Mouse (Mus musculus) MEL (cell line): Measurements from ENCODE around the gene Napa. TPM values are rescaled to one million over a fixed set of nuclear protein-coding genes. Genes with fewer than 3 reads are reported as not detected.

Experiments
- DNase-seq: peaks from one replicate; pipeline ENCODE4 v3.0.0; 2011; ENCODE audit warnings: low read depth, low spot score
- H3K27ac ChIP-seq: 2 replicates; pipeline ENCODE4 v1.5.1; 2012; ENCODE audit warnings: low read depth, mild to moderate bottlenecking, control low read depth, low read length, moderate library complexity; ENCODE audit not compliant: control insufficient read depth
- H3K27me3 ChIP-seq, 2 experiments: fragments of 150-350 bp in 1 of 2; sonication (generic) in 1 of 2; 2 replicates each; pipeline ENCODE4 v1.6.1; 2012; ENCODE audit warnings: low read length in 2 of 2, mild to moderate bottlenecking in 2 of 2, improper control_type of control experiment in 1 of 2, moderate library complexity in 1 of 2; ENCODE audit not compliant: insufficient read depth in 2 of 2, control insufficient read depth in 1 of 2
- H3K36me3 ChIP-seq, 2 experiments: 2 replicates each; pipeline ENCODE4 v1.6.1; 2012 to 2014; ENCODE audit warnings: low read length in 2 of 2, improper control_type of control experiment in 1 of 2, inconsistent platforms in 1 of 2, mild to moderate bottlenecking in 1 of 2; ENCODE audit not compliant: insufficient read depth in 2 of 2, control insufficient read depth in 1 of 2
- H3K4me1 ChIP-seq, 2 experiments: fragments of 150-350 bp in 1 of 2; sonication (generic) in 1 of 2; 2 replicates each; pipeline ENCODE4 v1.6.1; 2012; ENCODE audit warnings: low read length in 2 of 2, improper control_type of control experiment in 1 of 2, mild to moderate bottlenecking in 1 of 2; ENCODE audit not compliant: insufficient read depth in 2 of 2, control insufficient read depth in 1 of 2
- H3K4me3 ChIP-seq, 2 experiments: fragments of 150-350 bp in 1 of 2; sonication (generic) in 1 of 2; 2 replicates each; pipeline ENCODE4 v1.5.1; 2012; ENCODE audit warnings: low read depth in 2 of 2, low read length in 2 of 2, mild to moderate bottlenecking in 2 of 2, moderate library complexity in 2 of 2, control low read depth in 1 of 2, improper control_type of control experiment in 1 of 2; ENCODE audit not compliant: control insufficient read depth in 1 of 2, insufficient read depth in 1 of 2
- H3K79me2 ChIP-seq: 2 replicates; pipeline ENCODE4 v1.6.1; 2012; ENCODE audit warnings: mild to moderate bottlenecking, low read length, moderate library complexity; ENCODE audit not compliant: control insufficient read depth, poor library complexity, insufficient read depth
- H3K9ac ChIP-seq: 2 replicates; pipeline ENCODE4 v1.6.1; 2012; ENCODE audit warnings: low read depth, mild to moderate bottlenecking, control low read depth, low read length, moderate library complexity; ENCODE audit not compliant: control insufficient read depth, poor library complexity, severe bottlenecking
- H3K9me3 ChIP-seq: fragments of 150-350 bp; sonication (generic); replicated peaks from 2 replicates; pipeline ENCODE4 v1.6.1; 2012; ENCODE audit warnings: mild to moderate bottlenecking, low read length, improper control_type of control experiment, moderate library complexity; ENCODE audit not compliant: insufficient read depth
- BHLHE40 ChIP-seq: IDR thresholded peaks from 2 replicates; pipeline ENCODE4 v1.6.1; 2012; ENCODE audit warnings: low read depth, mild to moderate bottlenecking, inconsistent platforms, low read length, improper control_type of control experiment, borderline replicate concordance
- CHD1 ChIP-seq: IDR thresholded peaks from 2 replicates; pipeline ENCODE4 v1.6.1; 2012; ENCODE audit warnings: low read depth, mild to moderate bottlenecking, inconsistent platforms, low read length, improper control_type of control experiment
- CHD2 ChIP-seq: IDR thresholded peaks from 2 replicates; pipeline ENCODE4 v1.6.1; 2011; ENCODE audit warnings: low read length, improper control_type of control experiment
- CTCF ChIP-seq, 3 experiments: IDR thresholded peaks in 2 of 3; conservative IDR thresholded peaks in 1 of 3; 2 replicates each; pipeline ENCODE4 v1.5.1; 2011 to 2012; ENCODE audit warnings: low read length in 3 of 3, low read depth in 2 of 3, mild to moderate bottlenecking in 2 of 3, improper control_type of control experiment in 1 of 3, inconsistent platforms in 1 of 3, mixed read lengths in 1 of 3, moderate library complexity in 1 of 3; ENCODE audit not compliant: control insufficient read depth in 1 of 3, insufficient read depth in 1 of 3, poor library complexity in 1 of 3, severe bottlenecking in 1 of 3
- E2F4 ChIP-seq: IDR thresholded peaks from 2 replicates; pipeline ENCODE4 v1.6.1; 2011; ENCODE audit warnings: low read depth, low read length, improper control_type of control experiment, borderline replicate concordance
- ELF1 ChIP-seq: IDR thresholded peaks from 2 replicates; pipeline ENCODE4 v1.6.1; 2014; ENCODE audit warnings: low read depth, mild to moderate bottlenecking, inconsistent platforms, low read length, improper control_type of control experiment, moderate library complexity
- EP300 ChIP-seq, 2 experiments: IDR thresholded peaks; 2 replicates each; pipeline ENCODE4 v1.6.1; 2011; ENCODE audit warnings: improper control_type of control experiment in 2 of 2, low read length in 2 of 2, low read depth in 1 of 2, mild to moderate bottlenecking in 1 of 2
- ETS1 ChIP-seq: IDR thresholded peaks from 2 replicates; pipeline ENCODE4 v1.6.1; 2012; ENCODE audit warnings: low read depth, mild to moderate bottlenecking, inconsistent platforms, low read length, improper control_type of control experiment, moderate library complexity
- GABPA ChIP-seq: IDR thresholded peaks from 2 replicates; pipeline ENCODE4 v1.6.1; 2012; ENCODE audit warnings: low read depth, mild to moderate bottlenecking, inconsistent platforms, low read length, improper control_type of control experiment, moderate library complexity
- GATA1 ChIP-seq: IDR thresholded peaks from 2 replicates; pipeline ENCODE4 v1.6.1; 2011; ENCODE audit warnings: low read depth, low read length, improper control_type of control experiment
- HCFC1 ChIP-seq: IDR thresholded peaks from 2 replicates; pipeline ENCODE4 v1.6.1; 2012; ENCODE audit warnings: low read depth, mild to moderate bottlenecking, inconsistent platforms, low read length, improper control_type of control experiment, moderate library complexity
- JUND ChIP-seq: IDR thresholded peaks from 2 replicates; pipeline ENCODE4 v1.6.1; 2011; ENCODE audit warnings: low read depth, mild to moderate bottlenecking, improper control_type of control experiment, low read length
- MAFK ChIP-seq: IDR thresholded peaks from 2 replicates; pipeline ENCODE4 v1.6.1; 2011; ENCODE audit warnings: low read depth, mild to moderate bottlenecking, low read length, improper control_type of control experiment, borderline replicate concordance
- MAX ChIP-seq: IDR thresholded peaks from 2 replicates; pipeline ENCODE4 v1.6.1; 2011; ENCODE audit warnings: low read length, improper control_type of control experiment
- MAZ ChIP-seq: IDR thresholded peaks from 2 replicates; pipeline ENCODE4 v1.6.1; 2012; ENCODE audit warnings: low read depth, mild to moderate bottlenecking, inconsistent platforms, low read length, improper control_type of control experiment
- MEF2A ChIP-seq: IDR thresholded peaks from 2 replicates; pipeline ENCODE4 v1.6.1; 2014; ENCODE audit warnings: low read depth, mild to moderate bottlenecking, inconsistent platforms, low read length, improper control_type of control experiment; ENCODE audit not compliant: poor library complexity, insufficient replicate concordance, severe bottlenecking; ENCODE audit errors: extremely low read depth
- MXI1 ChIP-seq: IDR thresholded peaks from 2 replicates; pipeline ENCODE4 v1.6.1; 2011; ENCODE audit warnings: mild to moderate bottlenecking, low read depth, low read length, improper control_type of control experiment
- MYB ChIP-seq: IDR thresholded peaks from 2 replicates; pipeline ENCODE4 v1.6.1; 2011; ENCODE audit warnings: mild to moderate bottlenecking, low read depth, low read length, improper control_type of control experiment
- MYC ChIP-seq: IDR thresholded peaks from 2 replicates; pipeline ENCODE4 v1.6.1; 2011; ENCODE audit warnings: low read depth, mild to moderate bottlenecking, low read length, improper control_type of control experiment, moderate library complexity
- NELFE ChIP-seq: IDR thresholded peaks from 2 replicates; pipeline ENCODE4 v1.6.1; 2011; ENCODE audit warnings: low read depth, low read length, improper control_type of control experiment
- NRF1 ChIP-seq: IDR thresholded peaks from 2 replicates; pipeline ENCODE4 v1.6.1; 2014; ENCODE audit warnings: low read depth, mild to moderate bottlenecking, inconsistent platforms, low read length, improper control_type of control experiment, moderate library complexity; ENCODE audit not compliant: poor library complexity, insufficient read depth, severe bottlenecking
- POLR2A ChIP-seq, 2 experiments: IDR thresholded peaks; 2 replicates each; pipeline ENCODE4 v1.6.1; 2011 to 2012; ENCODE audit warnings: low read length in 2 of 2, mild to moderate bottlenecking in 2 of 2, control low read depth in 1 of 2, improper control_type of control experiment in 1 of 2, low read depth in 1 of 2, moderate library complexity in 1 of 2; ENCODE audit not compliant: control insufficient read depth in 1 of 2, insufficient read depth in 1 of 2, poor library complexity in 1 of 2
- POLR2AphosphoS5 ChIP-seq: IDR thresholded peaks from 2 replicates; pipeline ENCODE4 v1.6.1; 2012; ENCODE audit warnings: low read depth, borderline replicate concordance, mild to moderate bottlenecking, inconsistent platforms, low read length, moderate library complexity, mixed read lengths
- RAD21 ChIP-seq: IDR thresholded peaks from 2 replicates; pipeline ENCODE4 v1.6.1; 2011; ENCODE audit warnings: mild to moderate bottlenecking, low read depth, low read length, improper control_type of control experiment
- RCOR1 ChIP-seq: IDR thresholded peaks from 2 replicates; pipeline ENCODE4 v1.6.1; 2012; ENCODE audit warnings: low read depth, mild to moderate bottlenecking, inconsistent platforms, low read length, improper control_type of control experiment
- SIN3A ChIP-seq: IDR thresholded peaks from 2 replicates; pipeline ENCODE4 v1.6.1; 2012; ENCODE audit warnings: low read length, improper control_type of control experiment, inconsistent platforms
- SMC3 ChIP-seq: IDR thresholded peaks from 2 replicates; pipeline ENCODE4 v1.6.1; 2011; ENCODE audit warnings: low read depth, low read length, improper control_type of control experiment
- TAL1 ChIP-seq: IDR thresholded peaks from 2 replicates; pipeline ENCODE4 v1.6.1; 2012; ENCODE audit warnings: mild to moderate bottlenecking, inconsistent platforms, low read length, moderate library complexity, mixed read lengths
- TBP ChIP-seq: IDR thresholded peaks from 2 replicates; pipeline ENCODE4 v1.8.0; 2011; ENCODE audit warnings: low read depth, low read length, improper control_type of control experiment
- TCF12 ChIP-seq: IDR thresholded peaks from 2 replicates; pipeline ENCODE4 v1.6.1; 2014; ENCODE audit warnings: low read depth, mild to moderate bottlenecking, inconsistent platforms, low read length, improper control_type of control experiment, moderate library complexity
- UBTF ChIP-seq: IDR thresholded peaks from 2 replicates; pipeline ENCODE4 v1.6.1; 2012; ENCODE audit warnings: low read depth, mild to moderate bottlenecking, inconsistent platforms, low read length, improper control_type of control experiment, moderate library complexity, borderline replicate concordance; ENCODE audit not compliant: insufficient read depth
- USF1 ChIP-seq: IDR thresholded peaks from 2 replicates; pipeline ENCODE4 v1.6.1; 2014; ENCODE audit warnings: low read depth, mild to moderate bottlenecking, inconsistent platforms, low read length, improper control_type of control experiment, moderate library complexity
- USF2 ChIP-seq, 2 experiments: IDR thresholded peaks; 2 replicates each; pipeline ENCODE4 v1.6.1; 2011 to 2012; ENCODE audit warnings: improper control_type of control experiment in 2 of 2, low read length in 2 of 2, borderline replicate concordance in 1 of 2, inconsistent platforms in 1 of 2, low read depth in 1 of 2, mild to moderate bottlenecking in 1 of 2; ENCODE audit not compliant: insufficient read depth in 1 of 2
- ZC3H11A ChIP-seq: IDR thresholded peaks from 2 replicates; pipeline ENCODE4 v1.6.1; 2012; ENCODE audit warnings: low read depth, mild to moderate bottlenecking, inconsistent platforms, low read length, improper control_type of control experiment
- ZKSCAN1 ChIP-seq: IDR thresholded peaks from 2 replicates; pipeline ENCODE4 v1.6.1; 2012; ENCODE audit warnings: low read depth, mild to moderate bottlenecking, inconsistent platforms, low read length, improper control_type of control experiment, moderate library complexity
- ZNF384 ChIP-seq: IDR thresholded peaks from 2 replicates; pipeline ENCODE4 v1.6.1; 2012; ENCODE audit warnings: low read depth, mild to moderate bottlenecking, inconsistent platforms, low read length, improper control_type of control experiment
- polyA plus RNA-seq, 2 experiments: library from polyadenylated mRNA; stranded (reverse) in 1 of 2; unstranded in 1 of 2; fragments of >175 nt in 1 of 2; fragments of >200 nt in 1 of 2; gene quantifications; 2 replicates each; pipeline versions ENCODE4 v1.2.1 to v1.2.4; 2012; ENCODE audit warnings: low replicate concordance in 2 of 2, low read depth in 1 of 2; ENCODE audit not compliant: insufficient read length in 2 of 2, insufficient read depth in 1 of 2, missing spikeins in 1 of 2
- total RNA-seq: library from RNA; depleted of rRNA; stranded (reverse); fragments of 300-350 nt; gene quantifications from 2 replicates; pipeline ENCODE4 v1.2.3, GENCODE M21; 2012

The Napa gene
- total and polyA plus RNA-seq, 3 experiments = 56.1 to 132 TPM; not detected in 1

DNA sequence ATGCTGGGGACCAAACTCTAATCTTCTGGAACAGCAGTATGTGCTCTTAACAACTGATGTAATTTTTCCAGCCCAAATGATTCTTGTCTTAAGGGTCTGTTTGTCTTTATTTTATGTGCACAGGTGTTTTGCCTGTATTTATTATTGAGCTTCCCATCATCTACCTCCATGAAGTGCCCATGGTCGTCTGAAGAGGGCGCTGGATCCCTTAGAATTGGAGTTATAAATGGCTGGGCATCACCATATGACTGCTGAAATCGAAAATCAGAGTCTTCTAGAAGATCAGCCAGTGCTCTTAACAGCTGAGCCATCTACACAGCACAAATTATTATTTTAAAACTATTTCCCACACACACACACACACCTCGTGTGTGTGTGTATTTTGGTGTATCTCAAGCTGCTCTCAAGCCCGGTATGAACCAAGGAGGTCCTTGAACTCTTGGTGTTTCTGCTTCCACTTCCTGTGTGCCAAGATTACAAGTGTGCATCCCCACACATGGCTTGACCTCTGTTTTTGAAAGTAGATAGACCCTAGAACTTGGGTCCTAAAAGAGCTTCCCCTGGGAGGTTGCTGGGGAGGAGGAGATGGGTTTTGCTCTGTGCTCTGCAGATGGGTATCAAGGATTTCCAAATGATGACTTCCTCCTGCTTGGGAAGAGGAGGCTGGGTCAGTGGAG lies 41.7 kb upstream of the Napa start:
- no peak overlapping the region for H3K9ac ChIP-seq
- H3K4me3 ChIP-seq = 0 out of 4 replicates have a peak overlapping the region, but pooled peaks of 1 of the 2 experiments have one; percentile 3
- no peaks in the 10 kb centered on the region for H3K9me3 ChIP-seq
- H3K79me2 ChIP-seq = no peaks in the 10 kb centered on the region; the same call in 1 of the 2 replicates
- H3K36me3 ChIP-seq = peaks cover 0 to 4% of the 10 kb centered on the region in 2 experiments; a peak in 2 of 4 replicates
- 0 out of 4 replicates have a peak, but pooled peaks cover 0 to 2% of the 10 kb centered on the region in 2 experiments for H3K27me3 ChIP-seq
- H3K27ac ChIP-seq = no peak overlapping the region
- peaks cover under 1 to 8% of the 10 kb centered on the region in 2 experiments; a peak in 2 of 4 replicates for H3K4me1 ChIP-seq
- peak; percentile 72 for DNase-seq
- TF ChIP-seq TCF12 (no peak), ZNF384 (no peak), MXI1 (no peak), UBTF (no peak), RAD21 (peak; percentile 72), E2F4 (no peak), GABPA (no peak), GATA1 (no peak), POLR2A (IDR thresholded peaks at IDR 0.05; ENCODE audit: control insufficient read depth in 1 of 2, insufficient read depth in 1 of 2, low read depth in 1 of 2, low read length in 2 of 2, poor library complexity in 1 of 2) (no peak), MYC (no peak), ZKSCAN1 (no peak), ETS1 (no peak), ZC3H11A (peak; percentile 48), USF2 (IDR thresholded peaks at IDR 0.05; ENCODE audit: borderline replicate concordance in 1 of 2, insufficient read depth in 1 of 2, low read depth in 1 of 2, low read length in 2 of 2) (no peak), CHD2 (no peak), TBP (no peak), POLR2AphosphoS5 (no peak), MAFK (no peak), SMC3 (peak; percentile 57), USF1 (no peak), HCFC1 (no peak), CTCF (IDR thresholded peaks at IDR 0.05 in 2 of 3, conservative IDR thresholded peaks at IDR 0.05 in 1 of 3; ENCODE audit: control insufficient read depth in 1 of 3, insufficient read depth in 1 of 3, low read depth in 2 of 3, low read length in 3 of 3, poor library complexity in 1 of 3, severe bottlenecking in 1 of 3) (peak; percentile 48 to 74 (median 62)), TAL1 (no peak), NELFE (no peak), EP300 (IDR thresholded peaks at IDR 0.05; ENCODE audit: low read depth in 1 of 2, low read length in 2 of 2) (no peak), MAX (no peak; the same call in 1 of the 2 replicates), MAZ (no peak), BHLHE40 (no peak), RCOR1 (no peak), SIN3A (peak; percentile 54; the same call in 1 of the 2 replicates), MEF2A (no peak), CHD1 (no peak), ELF1 (no peak), MYB (no peak), NRF1 (no peak), JUND (no peak)
